Mouse (Mus musculus): Measurements from ENCODE around the gene Vps50. TPM values are rescaled to one million over a fixed set of nuclear protein-coding genes. Genes with fewer than 3 reads are reported as not detected.

The Vps50 gene
- polyA plus RNA-seq, 1 experiment from 2014 or later, result 27.0 TPM

- H3K27me3 ChIP-seq (replicated peaks; ENCODE audit: control insufficient read depth, insufficient read depth, low read length), result no peaks in the 10 kb centered on the region
- no peak overlapping the region for H3K4me3 ChIP-seq (ENCODE audit: low read depth, low read length)
- no peaks in the 10 kb centered on the region; the same call in 1 of the 2 replicates for H3K4me1 ChIP-seq (replicated peaks; ENCODE audit: control insufficient read depth, insufficient read depth, low read length)
- H3K9ac ChIP-seq (ENCODE audit: low read depth, low read length), result no peak overlapping the region
- H3K9me3 ChIP-seq (ENCODE audit: control insufficient read depth, low read length), result no peaks in the 10 kb centered on the region
- ATAC-seq (replicated peaks; ENCODE audit: low FRiP score) (peak; percentile 55; the same call in 1 of the 2 replicates), DNase-seq (ENCODE audit: low spot score) (no peak)
- 34% methylated on average over 2 of the region's 2 CpGs for WGBS
- H3K36me3 ChIP-seq (ENCODE audit: control insufficient read depth, insufficient read depth, low read length), result no peaks in the 10 kb centered on the region
- no peak overlapping the region for H3K27ac ChIP-seq (ENCODE audit: low read depth, low read length)
- H3K4me2 ChIP-seq, result no peak overlapping the region
These were observed 11.6 kb downstream of the Vps50 start for GRCm38 (mm10) chr6:3509782-3510181.

GRCm38 (mm10) chr6:3511116-3511515 lies 12.9 kb downstream of the Vps50 start:
- DNase-seq (ENCODE audit: low spot score), result no peak
- H3K4me2 ChIP-seq, result no peak overlapping the region
- H3K9ac ChIP-seq (ENCODE audit: low read depth, low read length), result no peak overlapping the region
- H3K9me3 ChIP-seq (ENCODE audit: control insufficient read depth, low read length), result no peaks in the 10 kb centered on the region
- no peak overlapping the region for H3K4me3 ChIP-seq (ENCODE audit: low read depth, low read length)
- H3K4me1 ChIP-seq (replicated peaks; ENCODE audit: control insufficient read depth, insufficient read depth, low read length), result no peaks in the 10 kb centered on the region; the same call in 1 of the 2 replicates
- no peaks in the 10 kb centered on the region for H3K36me3 ChIP-seq (ENCODE audit: control insufficient read depth, insufficient read depth, low read length)
- ATAC-seq (replicated peaks; ENCODE audit: low FRiP score), result no peak
- no peaks in the 10 kb centered on the region for H3K27me3 ChIP-seq (replicated peaks; ENCODE audit: control insufficient read depth, insufficient read depth, low read length)
- 81% methylated on average over 10 of the region's 10 CpGs for WGBS
- no peak overlapping the region for H3K27ac ChIP-seq (ENCODE audit: low read depth, low read length)

- no peak for DNase-seq (ENCODE audit: low spot score)
- ATAC-seq (replicated peaks; ENCODE audit: low FRiP score), result no peak
- H3K36me3 ChIP-seq (ENCODE audit: control insufficient read depth, insufficient read depth, low read length), result no peaks in the 10 kb centered on the region
These were observed 13.4 kb downstream of the Vps50 start for GRCm38 (mm10) chr6:3511612-3512011.

GRCm38 (mm10) chr6:3512611-3513010 lies 14.4 kb downstream of the Vps50 start:
- Histone ChIP-seq H3K9ac (ENCODE audit: low read depth, low read length) (no peak overlapping the region), H3K9me3 (ENCODE audit: control insufficient read depth, low read length) (no peaks in the 10 kb centered on the region), H3K27ac (ENCODE audit: low read depth, low read length) (no peak overlapping the region), H3K27me3 (replicated peaks; ENCODE audit: control insufficient read depth, insufficient read depth, low read length) (no peaks in the 10 kb centered on the region), H3K4me2 (no peak overlapping the region), H3K4me3 (ENCODE audit: low read depth, low read length) (no peak overlapping the region), H3K36me3 (ENCODE audit: control insufficient read depth, insufficient read depth, low read length) (no peaks in the 10 kb centered on the region), H3K4me1 (replicated peaks; ENCODE audit: control insufficient read depth, insufficient read depth, low read length) (no peaks in the 10 kb centered on the region)
- DNase-seq (ENCODE audit: low spot score) (no peak), ATAC-seq (replicated peaks; ENCODE audit: low FRiP score) (0 out of 2 replicates have a peak, but pooled peaks have one; percentile 30)
- WGBS, result 52% methylated on average over 3 of the region's 3 CpGs

More at GRCm38 (mm10) chr6:3511612-3512011, 13.4 kb downstream of the Vps50 start:
- H3K9ac ChIP-seq (ENCODE audit: low read depth, low read length), result no peak overlapping the region
- no peaks in the 10 kb centered on the region for H3K27me3 ChIP-seq (replicated peaks; ENCODE audit: control insufficient read depth, insufficient read depth, low read length)
- H3K9me3 ChIP-seq (ENCODE audit: control insufficient read depth, low read length), result no peaks in the 10 kb centered on the region
- no peak overlapping the region for H3K27ac ChIP-seq (ENCODE audit: low read depth, low read length)
- WGBS, result 75% methylated on average over 11 of the region's 11 CpGs
- H3K4me3 ChIP-seq (ENCODE audit: low read depth, low read length), result no peak overlapping the region
- no peak overlapping the region for H3K4me2 ChIP-seq
- no peaks in the 10 kb centered on the region; the same call in 1 of the 2 replicates for H3K4me1 ChIP-seq (replicated peaks; ENCODE audit: control insufficient read depth, insufficient read depth, low read length)

- no peak overlapping the region for H3K4me2 ChIP-seq
- H3K4me3 ChIP-seq (ENCODE audit: low read depth, low read length), result no peak overlapping the region
- H3K36me3 ChIP-seq (ENCODE audit: control insufficient read depth, insufficient read depth, low read length), result no peaks in the 10 kb centered on the region
- H3K27me3 ChIP-seq (replicated peaks; ENCODE audit: control insufficient read depth, insufficient read depth, low read length), result no peaks in the 10 kb centered on the region
- H3K4me1 ChIP-seq (replicated peaks; ENCODE audit: control insufficient read depth, insufficient read depth, low read length), result no peaks in the 10 kb centered on the region
- H3K9ac ChIP-seq (ENCODE audit: low read depth, low read length), result no peak overlapping the region
- peak; percentile 15; the same call in 1 of the 2 replicates for ATAC-seq (replicated peaks; ENCODE audit: low FRiP score)
- WGBS, result 77% methylated on average over 4 of the region's 4 CpGs
- H3K9me3 ChIP-seq (ENCODE audit: control insufficient read depth, low read length), result no peaks in the 10 kb centered on the region
- no peak for DNase-seq (ENCODE audit: low spot score)
- H3K27ac ChIP-seq (ENCODE audit: low read depth, low read length), result no peak overlapping the region
These were observed 30.0 kb downstream of the Vps50 start for GRCm38 (mm10) chr6:3528198-3528597.

- no peak for DNase-seq (ENCODE audit: low spot score)
- ATAC-seq (replicated peaks; ENCODE audit: low FRiP score), result no peak
These were observed 33.3 kb downstream of the Vps50 start for GRCm38 (mm10) chr6:3531445-3531844.

GRCm38 (mm10) chr6:3536048-3536447 lies 37.9 kb downstream of the Vps50 start:
- H3K4me1 ChIP-seq (replicated peaks; ENCODE audit: control insufficient read depth, insufficient read depth, low read length), result no peaks in the 10 kb centered on the region
- H3K36me3 ChIP-seq (ENCODE audit: control insufficient read depth, insufficient read depth, low read length), result no peaks in the 10 kb centered on the region
- DNase-seq (ENCODE audit: low spot score) (no peak), ATAC-seq (replicated peaks; ENCODE audit: low FRiP score) (peak; percentile 43; the same call in 1 of the 2 replicates)
- no peak overlapping the region for H3K4me3 ChIP-seq (ENCODE audit: low read depth, low read length)
- no peaks in the 10 kb centered on the region for H3K27me3 ChIP-seq (replicated peaks; ENCODE audit: control insufficient read depth, insufficient read depth, low read length)
- WGBS, result 45% methylated on average over 1 of the region's 1 CpGs
- no peak overlapping the region for H3K4me2 ChIP-seq
- no peaks in the 10 kb centered on the region for H3K9me3 ChIP-seq (ENCODE audit: control insufficient read depth, low read length)
- no peak overlapping the region for H3K9ac ChIP-seq (ENCODE audit: low read depth, low read length)
- no peak overlapping the region for H3K27ac ChIP-seq (ENCODE audit: low read depth, low read length)

More at GRCm38 (mm10) chr6:3531445-3531844, 33.3 kb downstream of the Vps50 start:
- Histone ChIP-seq H3K9me3 (ENCODE audit: control insufficient read depth, low read length) (no peaks in the 10 kb centered on the region), H3K4me3 (ENCODE audit: low read depth, low read length) (no peak overlapping the region), H3K27me3 (replicated peaks; ENCODE audit: control insufficient read depth, insufficient read depth, low read length) (no peaks in the 10 kb centered on the region), H3K27ac (ENCODE audit: low read depth, low read length) (no peak overlapping the region), H3K4me2 (no peak overlapping the region), H3K36me3 (ENCODE audit: control insufficient read depth, insufficient read depth, low read length) (no peaks in the 10 kb centered on the region), H3K4me1 (replicated peaks; ENCODE audit: control insufficient read depth, insufficient read depth, low read length) (no peaks in the 10 kb centered on the region), H3K9ac (ENCODE audit: low read depth, low read length) (no peak overlapping the region)
- 92% methylated on average over 5 of the region's 5 CpGs for WGBS

- DNase-seq (ENCODE audit: low spot score) (no peak), ATAC-seq (replicated peaks; ENCODE audit: low FRiP score) (no peak)
- no peak overlapping the region for H3K9ac ChIP-seq (ENCODE audit: low read depth, low read length)
- no peaks in the 10 kb centered on the region for H3K36me3 ChIP-seq (ENCODE audit: control insufficient read depth, insufficient read depth, low read length)
- H3K4me3 ChIP-seq (ENCODE audit: low read depth, low read length), result no peak overlapping the region
- H3K27ac ChIP-seq (ENCODE audit: low read depth, low read length), result no peak overlapping the region
- 82% methylated on average over 2 of the region's 2 CpGs for WGBS
- no peak overlapping the region for H3K4me2 ChIP-seq
- no peaks in the 10 kb centered on the region for H3K9me3 ChIP-seq (ENCODE audit: control insufficient read depth, low read length)
- H3K4me1 ChIP-seq (replicated peaks; ENCODE audit: control insufficient read depth, insufficient read depth, low read length), result no peaks in the 10 kb centered on the region
- H3K27me3 ChIP-seq (replicated peaks; ENCODE audit: control insufficient read depth, insufficient read depth, low read length), result no peaks in the 10 kb centered on the region
These were observed 41.3 kb downstream of the Vps50 start for GRCm38 (mm10) chr6:3539470-3539869.

GRCm38 (mm10) chr6:3543862-3544261 lies 45.7 kb downstream of the Vps50 start:
- no peak overlapping the region for H3K4me3 ChIP-seq (ENCODE audit: low read depth, low read length)
- H3K4me1 ChIP-seq (replicated peaks; ENCODE audit: control insufficient read depth, insufficient read depth, low read length), result no peaks in the 10 kb centered on the region
- ATAC-seq (replicated peaks; ENCODE audit: low FRiP score), result no peak
- H3K36me3 ChIP-seq (ENCODE audit: control insufficient read depth, insufficient read depth, low read length), result no peaks in the 10 kb centered on the region
- H3K9ac ChIP-seq (ENCODE audit: low read depth, low read length), result no peak overlapping the region
- H3K27me3 ChIP-seq (replicated peaks; ENCODE audit: control insufficient read depth, insufficient read depth, low read length), result no peaks in the 10 kb centered on the region
- no peak for DNase-seq (ENCODE audit: low spot score)
- no peaks in the 10 kb centered on the region for H3K9me3 ChIP-seq (ENCODE audit: control insufficient read depth, low read length)
- H3K27ac ChIP-seq (ENCODE audit: low read depth, low read length), result no peak overlapping the region
- WGBS, result 84% methylated on average over 4 of the region's 4 CpGs
- no peak overlapping the region for H3K4me2 ChIP-seq
